ENCODE assay signal across 8 mouse cellular contexts in the genomic region with DNA sequence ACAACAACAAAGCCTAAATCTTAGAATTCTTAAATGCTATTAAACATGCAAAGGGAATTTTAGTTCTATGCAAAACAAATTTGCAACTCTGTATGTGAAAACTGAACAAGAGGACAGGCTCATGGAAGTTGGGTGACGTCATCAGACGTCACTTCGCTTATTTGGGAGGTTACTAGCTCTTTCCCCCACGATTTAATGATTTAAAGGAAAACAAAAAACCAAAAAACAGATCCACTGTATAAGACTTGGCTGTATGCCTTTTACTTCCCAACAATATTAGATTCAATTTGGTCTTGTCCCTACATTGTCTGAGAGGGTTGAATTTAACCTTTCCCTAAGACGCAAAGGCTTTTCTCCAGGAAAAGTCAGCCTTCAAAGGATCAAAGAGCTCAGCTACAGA. TPM values are rescaled to one million over a fixed set of nuclear protein-coding genes. Genes with fewer than 3 reads are reported as not detected.
A peak's percentile ranks its signal among the peaks of the same experiment; 100 is the strongest.
DNase-seq lines count a peak whose midpoint lies in the region; ATAC-seq and TF ChIP-seq lines count a peak whose summit lies in the region.

Gene Nampt (plus strand): TSS at position 130 of the 400 bp plus-strand sequence.

- intact Hi-C loops in heart, adult 2 months (cut with DNase I) = no loop called here
- intact Hi-C loops in heart, postnatal 10 days (cut with DNase I) = no loop called here

- CTCF ChIA-PET in Patski (lab: Charles Lee) = interaction anchor here (1.1 kb wide), 1 partner anchor 22 kb away, joined by 3 read pairs; no protein-coding TSS in a partner anchor

- 10% methylated on average over 5 of the region's 5 CpGs for WGBS in heart, adult 2 months
- WGBS in embryonic facial prominence, embryonic 15.5 days = 4% methylated on average over 5 of the region's 5 CpGs
- 7% methylated on average over 5 of the region's 5 CpGs for WGBS in midbrain, embryonic 11.5 days

- in situ Hi-C loops in Patski (cut with MboI; ENCODE audit: low pct_unique_long_range_greater_than_20kb) = no loop called here

- no peak for TF ChIP-seq POLR2A in heart, adult 2 months (IDR thresholded peaks at IDR 0.05; ENCODE audit: insufficient read depth, low read depth, low read length)

- peaks cover 14% of the 10 kb centered on the region for H3K36me3 ChIP-seq in heart, adult 2 months (ENCODE audit: control insufficient read depth, insufficient read depth, low read length)
- no peaks in the 10 kb centered on the region for H3K36me3 ChIP-seq in embryonic facial prominence, embryonic 15.5 days
- peaks cover 3% of the 10 kb centered on the region; the same call in 1 of the 2 replicates for H3K36me3 ChIP-seq in midbrain, embryonic 11.5 days (ENCODE audit: control insufficient read depth, insufficient read depth, low read length)

- H3K79me2 ChIP-seq in heart, adult 2 months (replicated peaks; ENCODE audit: control insufficient read depth, insufficient read depth, low read length) = no peaks in the 10 kb centered on the region

- DNase-seq in heart, adult 2 months = no peak
- DNase-seq in heart, adult 11 months = no peak
- DNase-seq in Patski (ENCODE audit: low read depth, low spot score) = no peak
- peak in 1 of 2 experiments; percentile 13 for DNase-seq in heart, postnatal 10 days
- DNase-seq in layer of hippocampus, postnatal 36 days = no peak
- no peak for DNase-seq in midbrain, embryonic 11.5 days (ENCODE audit: low spot score, missing footprints)
- no peak for DNase-seq in urinary bladder, postnatal 10 days (ENCODE audit: low spot score)

- H3K9ac ChIP-seq in heart, adult 2 months (ENCODE audit: low read depth, low read length) = peak within 1 kb of the TSS; percentile 83
- peak within 1 kb of the TSS; percentile 63 for H3K9ac ChIP-seq in embryonic facial prominence, embryonic 15.5 days
- peak within 1 kb of the TSS; percentile 77 for H3K9ac ChIP-seq in midbrain, embryonic 11.5 days (ENCODE audit: low read length)

- peaks cover 4% of the 10 kb centered on the region for H3K4me1 ChIP-seq in heart, adult 2 months (ENCODE audit: control insufficient read depth, insufficient read depth, low read length)
- H3K4me1 ChIP-seq in embryonic facial prominence, embryonic 15.5 days = no peaks in the 10 kb centered on the region
- H3K4me1 ChIP-seq in midbrain, embryonic 11.5 days (ENCODE audit: control insufficient read depth, insufficient read depth, low read length) = peaks cover 8% of the 10 kb centered on the region

- POLR2A ChIA-PET in Patski (lab: Charles Lee) = interaction anchor here (1.3 to 1.8 kb wide), 2 partner anchors 31 to 180 kb away, joined by 3 to 6 read pairs; no protein-coding TSS in a partner anchor

- TF ChIP-seq EP300 in heart, adult 2 months (IDR thresholded peaks at IDR 0.05; ENCODE audit: insufficient read depth, low read depth, low read length) = no peak

- H3K4me3 ChIP-seq in heart, adult 2 months = peak within 1 kb of the TSS; percentile 99
- H3K4me3 ChIP-seq in embryonic facial prominence, embryonic 15.5 days (replicated peaks) = peak within 1 kb of the TSS; percentile 90
- peak within 1 kb of the TSS; percentile 75 for H3K4me3 ChIP-seq in midbrain, embryonic 11.5 days (ENCODE audit: low read depth, low read length)

- H3K4me2 ChIP-seq in embryonic facial prominence, embryonic 15.5 days (replicated peaks) = peak within 1 kb of the TSS; percentile 71
- peak within 1 kb of the TSS; percentile 70 for H3K4me2 ChIP-seq in midbrain, embryonic 11.5 days

- TF ChIP-seq CTCF in heart, adult 2 months (IDR thresholded peaks at IDR 0.05) = no peak
- no peak for TF ChIP-seq CTCF in Patski (IDR thresholded peaks at IDR 0.05)

- peak within 1 kb of the TSS; percentile 98 for H3K27ac ChIP-seq in heart, adult 2 months
- peak within 1 kb of the TSS; percentile 96 for H3K27ac ChIP-seq in embryonic facial prominence, embryonic 15.5 days (replicated peaks)
- peak within 1 kb of the TSS; percentile 96 for H3K27ac ChIP-seq in midbrain, embryonic 11.5 days (ENCODE audit: low read depth, low read length)

- no peaks in the 10 kb centered on the region for H3K27me3 ChIP-seq in heart, adult 2 months (ENCODE audit: control insufficient read depth, insufficient read depth, low read length)
- no peaks in the 10 kb centered on the region for H3K27me3 ChIP-seq in Patski
- no peaks in the 10 kb centered on the region for H3K27me3 ChIP-seq in embryonic facial prominence, embryonic 15.5 days
- no peaks in the 10 kb centered on the region for H3K27me3 ChIP-seq in midbrain, embryonic 11.5 days (ENCODE audit: control insufficient read depth, insufficient read depth, low read length)

- no peak for ATAC-seq in Patski
- no peak; the same call in 1 of the 2 replicates for ATAC-seq in embryonic facial prominence, embryonic 15.5 days (ENCODE audit: insufficient number of reproducible peaks, low FRiP score, low TSS enrichment, low read depth)
- peak; percentile 4 for ATAC-seq in midbrain, embryonic 11.5 days (ENCODE audit: low FRiP score)

- no peaks in the 10 kb centered on the region for H3K9me3 ChIP-seq in embryonic facial prominence, embryonic 15.5 days (replicated peaks)
- H3K9me3 ChIP-seq in midbrain, embryonic 11.5 days (ENCODE audit: control insufficient read depth, low read length) = no peaks in the 10 kb centered on the region

RNA-seq across cellular contexts. Expression of gene Nampt, which starts in this region (rescaled TPM):
- 100 to 1,000 TPM; 115 to 153 TPM for total RNA-seq in heart, adult 2 months (2021)
- polyA plus RNA-seq in heart, adult 2 months (2012; rRNA removed) = 37.2 and 79.2 TPM in 2 replicates
- 76.5 TPM for polyA plus RNA-seq in Patski (2021)
- polyA plus RNA-seq in embryonic facial prominence, embryonic 15.5 days (2015; fragmentation: Nextera tagmentation; extraction: Ambion mirVana) = 19.6 and 23.8 TPM in 2 replicates
- total RNA-seq in heart, postnatal 10 days (2021) = 10 to 100 TPM; 28.6 to 52.8 TPM
- 10 to 100 TPM; 42.4 to 47.1 TPM for total RNA-seq in layer of hippocampus, postnatal 36 days (2021)
- 43.4 and 44.3 TPM in 2 replicates for polyA plus RNA-seq in midbrain, embryonic 11.5 days (2014; fragmentation: Nextera tagmentation; extraction: Ambion mirVana)
